Mouse (Mus musculus) cerebellum, adult 2 months (tissue): ENCODE results near the gene Utp6. TPM values are rescaled to one million over a fixed set of nuclear protein-coding genes. Genes with fewer than 3 reads are reported as not detected.
"Not testable (repeated sequence)": the region's sequence is repeated elsewhere in the genome, so short reads cannot be mapped to it uniquely, and the experiment has no call there.

Source experiments
- DNase-seq, 2 experiments: peaks; one replicate each; pipeline ENCODE4 v3.0.0; 2021
- H3K27ac ChIP-seq: fragments of 200-500 bp; 2 replicates; pipeline ENCODE4 v1.5.1; 2012; ENCODE audit warnings: low read length, control low read depth, inconsistent platforms; ENCODE audit not compliant: insufficient read depth
- H3K27me3 ChIP-seq: fragments of 200-500 bp; 2 replicates; pipeline ENCODE4 v1.6.1; 2012; ENCODE audit warnings: inconsistent platforms, mild to moderate bottlenecking, low read length, moderate library complexity; ENCODE audit not compliant: control insufficient read depth, insufficient read depth
- H3K4me1 ChIP-seq: fragments of 200-500 bp; 2 replicates; pipeline ENCODE4 v1.6.1; 2011; ENCODE audit warnings: low read length; ENCODE audit not compliant: control insufficient read depth, insufficient read depth
- H3K4me3 ChIP-seq: fragments of 200-500 bp; replicated peaks from 2 replicates; pipeline ENCODE3; 2011; ENCODE audit warnings: mild to moderate bottlenecking, low read depth, low read length, control low read depth; ENCODE audit not compliant: insufficient read depth
- CTCF ChIP-seq: fragments of 200-500 bp; IDR thresholded peaks from 2 replicates; pipeline ENCODE4 v1.5.1; 2011; ENCODE audit warnings: low read depth, mild to moderate bottlenecking, control low read depth, low read length, moderate library complexity, borderline replicate concordance; ENCODE audit not compliant: insufficient read depth
- POLR2A ChIP-seq: fragments of 200-500 bp; IDR thresholded peaks from 2 replicates; pipeline ENCODE4 v1.6.1; 2011; ENCODE audit warnings: low read length, control low read depth, borderline replicate concordance; ENCODE audit not compliant: insufficient read depth
- WGBS: fragments of 180-500 bp; shearing (Covaris S2); methylation state at CpG from one replicate; pipeline ENCODE4 v1.1.7; 2018; 5-methylcytosine and 5-hydroxymethylcytosine counted together
- polyA plus RNA-seq: library from polyadenylated mRNA; depleted of rRNA; stranded (reverse); fragments of >200 nt; gene quantifications from 2 replicates; pipeline ENCODE4 v1.2.3, GENCODE M21; 2012

The Utp6 gene
- polyA plus RNA-seq, 1 experiment = 28.3 TPM

- H3K4me3 ChIP-seq = no peak overlapping the region
- H3K4me1 ChIP-seq = no peaks in the 10 kb centered on the region
- no peak for DNase-seq
- no peak overlapping the region for H3K27ac ChIP-seq
- TF ChIP-seq CTCF = no peak
- no peak for TF ChIP-seq POLR2A
- no peaks in the 10 kb centered on the region for H3K27me3 ChIP-seq
- 86% methylated on average over 3 of the region's 3 CpGs for WGBS
Observed at GRCm38 (mm10) chr11:79987896-79988295, 25.7 kb upstream of the Utp6 start.

GRCm38 (mm10) chr11:79986886-79987285 is 24.7 kb upstream of the Utp6 start:
- Histone ChIP-seq H3K4me1 (no peaks in the 10 kb centered on the region), H3K27ac (no peak overlapping the region), H3K27me3 (no peaks in the 10 kb centered on the region), H3K4me3 (no peak overlapping the region)
- WGBS = 94% methylated on average over 4 of the region's 4 CpGs
- TF ChIP-seq POLR2A (no peak), CTCF (no peak)
- DNase-seq = no peak

- H3K27ac ChIP-seq, H3K4me1 ChIP-seq, H3K4me3 ChIP-seq, H3K27me3 ChIP-seq, DNase-seq: not testable (repeated sequence)
- WGBS = 87% methylated on average over 4 of the region's 4 CpGs
Observed at GRCm38 (mm10) chr11:79977747-79978146, 15.6 kb upstream of the Utp6 start.

GRCm38 (mm10) chr11:79977061-79977460 is 14.9 kb upstream of the Utp6 start:
- 95% methylated on average over 14 of the region's 14 CpGs for WGBS
- DNase-seq, H3K4me3 ChIP-seq: not testable (repeated sequence)

GRCm38 (mm10) chr11:79976645-79977044 is 14.5 kb upstream of the Utp6 start:
- not testable (repeated sequence) for DNase-seq, H3K27ac ChIP-seq, H3K27me3 ChIP-seq, H3K4me3 ChIP-seq, H3K4me1 ChIP-seq
- 87% methylated on average over 6 of the region's 6 CpGs for WGBS

More at GRCm38 (mm10) chr11:79977061-79977460, 14.9 kb upstream of the Utp6 start:
- H3K27ac ChIP-seq, H3K27me3 ChIP-seq, H3K4me1 ChIP-seq: not testable (repeated sequence)

- H3K4me3 ChIP-seq = no peak overlapping the region
- WGBS = 100% methylated on average over 1 of the region's 1 CpGs
- DNase-seq = no peak
- H3K27me3 ChIP-seq = no peaks in the 10 kb centered on the region
- no peak for TF ChIP-seq POLR2A
- TF ChIP-seq CTCF = no peak
- H3K4me1 ChIP-seq = no peaks in the 10 kb centered on the region
- no peak overlapping the region for H3K27ac ChIP-seq
Observed at GRCm38 (mm10) chr11:79976222-79976621, 14.0 kb upstream of the Utp6 start.

GRCm38 (mm10) chr11:79975377-79975776 is 13.2 kb upstream of the Utp6 start:
- 86% methylated on average over 2 of the region's 2 CpGs for WGBS
- Histone ChIP-seq H3K4me3 (no peak overlapping the region), H3K27me3 (no peaks in the 10 kb centered on the region), H3K27ac (no peak overlapping the region), H3K4me1 (no peaks in the 10 kb centered on the region)
- TF ChIP-seq CTCF (no peak), POLR2A (no peak)
- no peak for DNase-seq

- no peaks in the 10 kb centered on the region for H3K4me1 ChIP-seq
- no peak for TF ChIP-seq CTCF
- TF ChIP-seq POLR2A = peak; percentile 30; the same call in 1 of the 2 replicates
- WGBS = under 1% methylated on average over 41 of the region's 41 CpGs
- peak overlapping the region; percentile 8; the same call in 1 of the 2 replicates for H3K27ac ChIP-seq
- H3K27me3 ChIP-seq = no peaks in the 10 kb centered on the region
- H3K4me3 ChIP-seq = peak overlapping the region; percentile 92
- peak; percentile 41 to 60 for DNase-seq
Observed at GRCm38 (mm10) chr11:79973626-79974476, 11.7 kb upstream of the Utp6 start.
